Mouse (Mus musculus) spleen, postnatal 10 days (tissue): ENCODE data around the gene P4ha3.

Experiments used
- DNase-seq, 2 experiments: peaks; one replicate each; pipeline ENCODE4 v3.0.0; 2021 to 2022; ENCODE audit warnings: low spot score in 2 of 2

The P4ha3 gene

DNA sequence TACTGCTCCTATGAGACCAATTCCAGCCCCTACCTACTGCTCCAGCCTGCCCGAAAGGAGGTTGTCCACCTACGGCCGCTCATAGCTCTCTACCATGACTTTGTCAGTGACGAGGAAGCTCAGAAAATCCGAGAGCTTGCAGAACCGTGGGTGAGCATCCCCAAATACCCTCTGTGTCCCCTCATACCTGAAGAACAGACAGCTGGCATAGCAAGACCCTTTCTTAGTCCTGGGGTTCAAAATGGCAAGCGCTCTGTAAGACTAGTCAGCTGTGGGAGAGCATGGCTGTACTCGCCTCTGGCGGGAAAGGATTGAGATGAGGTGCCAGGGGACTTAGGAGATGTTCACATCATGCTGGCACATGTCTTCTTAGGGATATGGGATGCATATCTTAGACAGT lies 20.6 kb downstream of the P4ha3 start:
- DNase-seq = no peak

DNA sequence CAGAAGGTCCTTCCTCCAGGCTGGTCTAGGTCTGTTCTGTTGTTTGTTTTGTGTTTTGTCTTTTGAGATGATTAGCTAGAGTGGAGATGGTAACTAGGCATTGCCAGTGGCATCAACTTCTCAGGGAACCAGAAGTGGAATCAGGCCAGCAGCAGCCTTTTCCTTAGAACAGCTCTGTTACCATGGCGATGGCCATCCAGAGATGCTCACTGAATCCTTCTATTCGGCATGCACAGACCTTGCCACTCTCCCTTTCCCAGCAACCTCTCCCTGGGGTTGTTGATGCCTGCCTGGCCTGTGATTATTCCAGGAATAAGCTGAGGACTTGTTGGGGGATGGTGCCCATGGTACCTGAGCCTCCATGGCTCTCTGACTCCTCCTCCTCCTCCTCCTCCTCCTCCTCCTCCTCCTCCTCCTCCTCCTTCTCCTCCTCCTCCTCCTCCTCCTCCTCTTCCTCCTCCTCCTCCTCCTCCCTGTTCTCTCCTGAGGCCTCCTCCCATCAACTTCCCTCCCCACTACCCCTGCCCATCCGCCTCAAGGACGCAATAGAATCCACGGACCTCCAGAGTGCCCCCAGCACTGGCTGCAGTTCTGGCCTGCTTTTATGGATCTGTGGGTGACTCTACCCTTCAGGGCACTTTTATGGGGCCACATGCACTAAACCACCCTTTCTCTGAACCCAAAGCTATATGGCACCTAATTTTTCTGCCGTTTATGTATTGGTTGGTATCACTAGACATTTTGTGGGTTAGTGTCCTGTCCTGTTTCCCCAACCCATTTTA lies 22.7 kb downstream of the P4ha3 start:
- DNase-seq = no peak

DNA sequence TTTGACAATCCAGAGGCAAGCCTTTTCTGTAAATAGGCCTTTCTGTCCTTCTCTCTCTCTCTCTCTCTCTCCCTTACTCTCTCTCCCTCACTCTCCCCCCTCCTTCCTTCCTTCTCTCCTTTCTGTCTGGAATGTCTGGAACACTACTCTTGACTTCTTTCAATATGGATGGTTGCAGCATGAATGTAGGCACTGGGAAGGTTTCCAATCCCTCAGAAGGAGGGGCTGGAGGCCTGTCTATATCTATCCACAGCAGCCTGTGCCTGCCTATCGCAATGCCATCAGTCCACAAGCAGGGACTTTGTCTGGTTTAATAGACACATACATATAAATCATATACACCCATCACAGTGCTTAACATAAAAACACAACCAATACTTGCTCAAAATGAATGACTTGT lies 23.9 kb downstream of the P4ha3 start:
- DNase-seq = no peak

DNA sequence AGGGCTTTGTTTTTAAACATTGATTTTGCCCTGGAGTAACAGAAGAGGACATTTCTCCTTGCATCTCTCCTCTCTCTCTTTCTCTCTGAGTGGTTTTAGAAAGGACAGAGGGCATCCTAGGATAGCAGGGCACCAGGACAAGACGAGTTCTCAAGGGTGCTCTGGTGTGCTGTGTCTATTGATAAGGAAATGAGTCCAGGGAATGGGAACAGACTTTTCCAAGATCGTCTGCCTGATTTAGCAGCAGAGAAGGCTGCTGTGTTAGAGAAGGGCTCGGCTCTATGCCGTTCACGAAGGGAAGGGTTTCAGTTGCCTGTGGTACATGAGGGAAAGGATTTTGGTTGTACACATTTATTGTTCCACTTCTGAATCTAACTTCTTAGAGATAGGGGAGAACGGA lies 24.4 kb downstream of the P4ha3 start:
- DNase-seq = no peak

DNA sequence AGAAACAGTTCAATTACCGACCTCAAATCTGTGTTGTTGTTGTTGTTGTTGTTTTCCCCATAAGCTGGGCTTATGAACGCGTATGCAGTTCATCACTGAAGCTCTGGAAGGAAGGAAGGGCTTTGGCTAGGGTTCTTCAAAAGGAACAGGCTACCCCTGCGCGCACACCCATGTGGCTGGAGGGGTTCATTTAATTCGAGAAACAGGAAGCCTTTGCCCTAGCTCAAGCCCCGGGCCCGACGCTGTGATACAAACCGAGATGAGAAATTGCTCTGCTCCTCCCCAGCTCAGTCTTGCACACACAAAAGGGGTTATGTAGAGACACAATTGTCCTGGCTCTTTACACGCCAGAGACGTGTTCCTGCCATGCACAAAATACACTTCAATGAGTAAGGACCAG lies 25.0 kb downstream of the P4ha3 start:
- peak in 1 of 2 experiments; percentile 24 for DNase-seq

DNA sequence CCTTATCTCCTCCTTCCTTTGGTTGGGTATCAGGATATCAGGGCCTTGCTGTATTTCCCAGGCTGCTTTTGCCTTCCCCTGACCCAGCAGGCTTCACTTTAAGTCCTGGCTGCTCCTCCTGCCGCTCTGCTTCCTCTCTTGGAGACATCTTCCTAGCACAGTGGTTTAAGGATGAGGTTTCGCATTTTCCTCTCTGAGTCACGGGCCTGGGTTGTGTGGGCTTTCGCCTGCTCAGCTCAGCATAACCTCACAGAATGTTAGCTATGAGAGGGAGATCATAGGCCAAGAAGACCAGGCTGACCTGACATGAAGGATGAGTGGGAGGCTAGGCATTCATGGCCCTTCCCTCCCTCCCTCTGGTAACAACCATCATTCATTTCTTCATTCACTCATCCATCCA lies 27.4 kb downstream of the P4ha3 start:
- no peak for DNase-seq

DNA sequence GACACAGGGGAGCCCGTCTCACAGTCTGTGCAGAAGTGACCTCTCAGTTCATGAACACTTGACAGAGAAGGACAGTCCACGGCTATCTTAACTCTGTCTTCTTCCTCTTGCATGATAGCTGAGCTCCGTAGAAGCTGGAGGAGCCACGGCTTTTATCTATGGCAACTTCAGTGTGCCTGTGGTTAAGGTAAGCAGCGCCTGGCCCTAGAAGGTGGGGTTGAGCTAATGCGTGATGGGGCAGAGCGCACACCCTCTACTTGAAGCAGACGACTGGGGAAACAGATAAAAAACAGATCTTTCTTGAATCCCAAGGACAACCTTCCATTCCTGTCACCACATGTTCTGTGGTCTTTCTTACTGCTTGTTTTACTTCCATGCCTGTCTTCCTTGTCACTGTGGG lies 31.6 kb downstream of the P4ha3 start:
- DNase-seq = no peak

DNA sequence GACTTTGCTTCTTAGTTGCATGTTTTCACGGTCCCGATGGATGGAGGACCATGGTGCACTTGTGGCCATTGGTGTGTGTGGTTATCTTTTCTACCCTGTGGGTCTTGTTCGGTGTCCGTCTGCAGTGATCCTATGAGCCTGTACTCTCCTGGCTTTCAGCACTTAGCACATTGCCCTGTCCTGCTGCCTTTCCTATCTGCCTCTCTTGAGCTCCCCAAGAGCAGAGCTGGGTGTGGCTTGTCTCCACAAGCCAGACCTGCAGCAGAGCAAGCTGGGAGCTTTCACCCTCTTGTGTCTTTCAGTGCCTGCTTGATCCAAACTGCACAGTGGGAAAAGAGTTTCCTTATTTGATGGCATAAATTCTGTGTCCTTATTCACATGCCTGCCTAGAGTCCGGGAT lies 32.2 kb downstream of the P4ha3 start:
- no peak for DNase-seq

DNA sequence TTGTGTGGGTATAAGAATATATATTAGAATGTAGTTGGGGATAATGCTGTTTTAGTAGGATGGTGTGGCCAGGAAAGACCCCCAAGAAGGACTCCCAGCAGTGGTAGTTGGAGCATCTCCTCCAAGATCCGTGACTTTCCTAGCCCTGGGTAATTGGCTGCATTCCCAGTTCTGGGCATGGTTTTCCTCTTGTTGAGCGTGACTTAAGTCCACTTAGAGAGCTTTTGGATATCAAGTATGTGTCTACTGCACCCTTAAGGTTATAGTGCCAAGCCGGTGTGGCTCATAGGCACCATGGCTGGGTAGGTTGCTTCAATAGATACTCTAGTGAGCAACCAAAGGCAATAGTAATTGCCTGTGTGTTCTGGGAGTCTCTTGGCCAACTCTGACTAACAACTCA lies 38.4 kb downstream of the P4ha3 start:
- no peak for DNase-seq

DNA sequence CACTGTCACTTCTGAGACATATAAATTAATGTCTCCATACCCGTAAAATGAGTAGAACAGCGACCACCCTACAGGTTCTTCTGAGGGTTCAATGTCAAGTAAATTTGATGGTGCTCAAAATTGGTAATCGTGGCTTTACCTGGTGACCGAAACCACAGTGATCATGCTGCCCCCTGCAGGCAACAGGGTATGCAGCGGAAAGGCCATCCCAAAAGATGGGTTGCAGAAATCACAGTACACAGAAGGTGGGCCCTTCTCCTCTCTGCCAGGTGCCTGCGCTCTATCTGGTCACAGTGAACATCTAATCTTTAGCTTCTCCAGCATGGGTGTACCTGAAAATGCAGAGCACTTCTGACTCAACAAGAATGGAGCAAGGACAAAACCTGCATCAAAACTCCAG lies 40.2 kb downstream of the P4ha3 start:
- peak in 1 of 2 experiments; percentile 56 for DNase-seq

DNA sequence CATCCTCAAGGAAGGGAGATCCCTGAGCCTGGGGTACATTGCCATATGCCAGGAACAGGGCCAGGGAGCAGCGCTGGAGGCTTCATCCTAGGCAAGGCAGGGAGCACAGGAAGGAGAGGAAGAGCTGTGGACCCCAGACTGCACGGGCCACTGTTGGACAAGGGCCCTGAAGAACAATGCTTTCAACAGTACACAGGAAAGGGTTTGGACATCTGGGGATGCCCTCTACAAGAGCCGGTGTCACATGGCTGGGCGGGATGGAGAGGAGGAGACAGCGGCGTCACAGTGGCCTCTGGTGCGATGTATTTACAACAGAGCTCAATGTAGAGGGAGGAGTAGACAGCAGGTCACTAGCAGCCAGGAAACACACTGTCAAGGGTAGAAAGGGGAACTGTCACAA lies 42.2 kb downstream of the P4ha3 start:
- DNase-seq = no peak

DNA sequence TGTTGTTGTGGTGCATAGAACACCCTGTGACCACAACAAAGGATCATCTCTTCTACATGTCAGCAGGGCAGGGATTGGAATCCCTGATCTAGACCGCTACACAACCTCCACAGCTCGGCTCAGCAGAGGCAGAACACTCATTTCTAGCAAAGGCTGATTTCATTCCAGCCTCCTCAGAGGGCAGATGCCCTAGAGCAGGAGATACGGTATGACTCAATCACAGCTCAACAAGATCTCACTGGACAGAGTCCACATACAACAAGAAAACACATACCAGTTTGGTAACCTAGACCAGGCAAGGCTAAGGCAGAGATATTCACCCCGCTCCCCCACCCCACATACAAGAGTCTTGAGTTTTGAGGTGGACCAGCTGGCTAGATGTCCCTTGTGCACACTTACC lies 43.3 kb downstream of the P4ha3 start:
- DNase-seq = no peak

DNA sequence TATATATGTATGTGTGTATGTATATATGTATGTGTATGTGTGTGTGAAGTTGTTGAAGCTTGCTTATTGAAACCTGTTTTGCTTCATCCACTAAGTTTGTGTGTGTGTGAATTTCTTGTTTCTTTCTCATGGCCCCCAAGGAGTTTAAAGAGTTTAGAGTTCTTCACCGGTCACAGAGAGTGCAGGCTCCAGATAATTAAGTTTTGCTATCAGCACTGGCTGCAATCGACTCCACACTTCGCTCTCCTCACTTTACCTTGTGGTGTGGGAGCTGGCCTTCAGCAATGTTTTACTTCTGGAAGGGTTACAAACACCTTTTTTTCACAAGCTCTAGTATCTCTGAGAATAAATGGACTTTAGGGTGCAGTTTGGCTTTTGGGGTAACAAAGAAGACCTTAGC lies 45.9 kb downstream of the P4ha3 start:
- DNase-seq = no peak

DNA sequence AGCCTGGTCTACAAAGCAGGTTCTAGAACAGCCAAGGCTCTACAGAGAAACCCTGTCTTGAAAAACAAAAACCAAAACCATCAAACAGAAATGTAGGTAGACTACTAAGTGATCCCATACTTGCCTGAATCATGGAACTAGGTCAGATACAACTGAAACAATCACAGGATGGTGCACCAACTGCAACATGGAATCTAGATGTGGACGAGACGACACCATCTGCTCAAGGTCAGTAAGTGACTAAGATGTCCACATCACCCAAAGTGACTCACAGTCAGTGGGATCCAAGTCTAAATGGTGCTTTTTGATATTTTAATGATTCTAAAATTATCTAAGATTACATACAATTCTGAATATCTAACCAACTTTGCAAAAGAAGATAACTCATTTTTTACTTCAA lies 50.6 kb downstream of the P4ha3 start:
- DNase-seq = no peak

DNA sequence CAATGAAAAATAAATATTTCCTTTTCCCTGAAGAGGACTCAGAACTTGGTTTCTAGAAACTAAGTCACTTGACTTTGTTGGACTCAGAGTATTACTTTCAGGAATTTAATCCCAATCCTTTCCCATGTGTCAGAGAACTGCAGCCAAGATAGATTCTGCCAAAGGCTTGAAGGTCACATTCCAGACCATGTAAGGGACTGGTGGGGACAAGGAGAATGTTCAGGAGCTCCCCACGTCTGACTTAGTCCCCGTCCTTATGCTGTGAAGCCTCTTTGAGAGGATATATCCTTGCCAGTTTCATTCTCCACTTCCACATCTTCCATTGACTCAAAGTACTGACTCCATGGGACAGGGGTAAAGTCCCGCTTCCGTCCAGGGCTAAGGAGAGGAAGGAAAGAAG lies 69.7 kb downstream of the P4ha3 start:
- no peak for DNase-seq

DNA sequence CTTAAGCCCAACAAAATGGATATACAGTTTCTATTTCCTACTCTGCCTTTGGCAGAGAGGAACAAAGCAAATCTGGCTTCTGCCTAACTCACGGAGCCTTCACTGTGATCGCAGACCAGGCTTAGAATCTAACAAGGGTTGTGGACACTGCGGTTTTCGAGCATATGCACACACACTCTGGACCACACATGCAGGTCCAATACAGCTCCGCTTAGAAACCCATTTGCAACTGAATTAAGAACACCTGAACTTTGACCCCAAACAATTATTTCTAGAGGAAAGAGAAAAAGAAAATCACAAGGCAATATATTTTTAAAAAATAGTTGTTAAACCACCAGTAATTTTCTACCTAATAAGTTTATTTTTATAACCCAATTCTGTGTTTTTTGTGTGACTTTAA lies 71.0 kb downstream of the P4ha3 start:
- DNase-seq = no peak

DNA sequence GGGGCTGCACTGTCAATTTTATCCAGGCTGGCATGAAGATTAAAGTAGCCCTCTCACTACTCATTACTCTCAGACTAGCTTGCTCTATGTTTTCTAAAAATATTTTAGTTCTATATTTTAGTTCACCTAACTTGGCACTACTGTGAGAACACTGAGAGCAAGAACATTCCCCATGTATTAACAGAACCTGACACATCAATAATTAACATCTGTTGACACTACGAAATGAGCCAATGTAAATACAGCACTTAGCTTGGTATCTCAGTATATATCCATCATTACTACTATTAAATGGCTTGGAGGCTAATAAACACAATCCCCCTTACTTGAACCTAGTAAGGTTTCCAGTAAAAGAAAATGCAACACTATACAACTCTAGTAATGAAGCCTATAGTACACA lies 71.4 kb downstream of the P4ha3 start:
- DNase-seq = no peak

DNA sequence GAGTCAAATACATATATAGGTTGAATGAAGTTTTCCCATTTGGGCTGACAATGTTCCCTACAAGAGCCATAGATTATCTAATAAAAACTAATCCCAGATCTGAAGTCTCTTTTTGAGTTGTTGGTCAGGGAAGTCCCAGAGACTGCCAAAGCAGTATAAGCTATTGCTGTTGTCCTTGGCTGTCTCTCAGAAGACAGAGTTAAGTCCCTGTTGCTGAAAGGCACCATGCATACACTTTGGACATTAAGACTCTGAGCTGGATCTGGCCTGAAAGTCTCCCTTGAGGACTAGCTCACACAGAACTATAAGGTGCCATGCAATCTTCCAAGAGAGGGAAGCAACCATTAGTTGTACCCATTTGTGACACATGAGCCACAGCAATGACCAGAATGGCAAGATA lies 72.5 kb downstream of the P4ha3 start:
- DNase-seq = no peak

DNA sequence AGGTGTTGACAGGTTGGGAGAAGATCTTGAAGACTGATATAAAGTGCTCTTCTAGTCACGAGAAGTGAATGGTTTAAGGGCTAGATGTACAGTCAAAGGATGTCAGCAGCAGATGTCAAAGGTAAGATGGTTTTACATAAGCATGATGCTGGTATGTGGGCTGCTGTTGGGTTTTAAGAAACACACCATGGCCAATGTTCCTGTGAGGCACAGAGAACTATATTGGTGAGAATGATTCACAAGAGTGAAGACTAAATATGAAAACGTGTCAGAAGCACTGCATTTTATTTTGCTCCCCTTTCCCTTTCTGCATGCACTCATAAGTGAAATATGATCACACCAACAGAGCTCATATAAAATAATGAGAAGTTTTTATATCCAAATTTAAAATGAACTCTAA lies 77.8 kb downstream of the P4ha3 start:
- DNase-seq = no peak

DNA sequence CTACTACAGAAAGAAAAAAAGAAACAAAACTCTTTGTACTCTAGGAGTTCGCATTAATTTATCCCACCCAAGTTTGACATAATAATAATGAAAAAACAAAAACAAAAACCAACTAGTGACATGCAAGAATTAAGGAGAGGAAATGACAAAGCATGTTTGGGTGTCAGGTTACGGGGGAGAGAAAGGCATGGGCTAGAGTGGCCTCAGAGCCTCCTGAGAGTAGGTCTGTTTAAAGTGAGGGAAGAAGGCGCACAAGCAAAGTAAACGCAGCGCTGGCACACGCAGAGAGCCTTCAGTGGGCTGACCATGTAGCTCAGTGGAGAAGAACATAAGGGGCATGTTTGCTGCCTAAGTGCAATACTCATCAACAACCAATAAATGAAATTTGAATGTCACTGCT lies 79.6 kb downstream of the P4ha3 start:
- DNase-seq = no peak
